Mouse (Mus musculus): ENCODE data around the gene Ccdc15. TPM values are rescaled to one million over a fixed set of nuclear protein-coding genes. Genes with fewer than 3 reads are reported as not detected.

Gene Ccdc15
- polyA plus RNA-seq, 1 experiment from 2014 or later: 1.8 TPM

- TF ChIP-seq CTCF (IDR thresholded peaks at IDR 0.05; ENCODE audit: low read depth): no peak
Observed at GRCm38 (mm10) chr9:37364392-37364791, 16.2 kb upstream of the Ccdc15 start.

GRCm38 (mm10) chr9:37363551-37363950, 15.3 kb upstream of the Ccdc15 start:
- Histone ChIP-seq H3K4me2 (replicated peaks; ENCODE audit: low read depth) (no peak overlapping the region), H3K4me1 (replicated peaks; ENCODE audit: control insufficient read depth, insufficient read depth, low read length) (no peaks in the 10 kb centered on the region), H3K4me3 (ENCODE audit: low read depth, low read length) (no peak overlapping the region), H3K27ac (ENCODE audit: low read depth, low read length) (no peak overlapping the region), H3K9ac (ENCODE audit: low read depth, low read length) (no peak overlapping the region), H3K27me3 (replicated peaks; ENCODE audit: control insufficient read depth, insufficient read depth, low read length) (no peaks in the 10 kb centered on the region), H3K9me3 (ENCODE audit: control insufficient read depth) (no peaks in the 10 kb centered on the region), H3K36me3 (ENCODE audit: control insufficient read depth, insufficient read depth) (no peaks in the 10 kb centered on the region)
- no peak for ATAC-seq
- WGBS: 64% methylated on average over 3 of the region's 3 CpGs
- TF ChIP-seq CTCF (IDR thresholded peaks at IDR 0.05; ENCODE audit: low read depth): no peak

More at GRCm38 (mm10) chr9:37364392-37364791, 16.2 kb upstream of the Ccdc15 start:
- no peak overlapping the region for H3K4me2 ChIP-seq (replicated peaks; ENCODE audit: low read depth)
- H3K27ac ChIP-seq (ENCODE audit: low read depth, low read length): no peak overlapping the region
- no peak for ATAC-seq
- no peaks in the 10 kb centered on the region for H3K36me3 ChIP-seq (ENCODE audit: control insufficient read depth, insufficient read depth)
- H3K9ac ChIP-seq (ENCODE audit: low read depth, low read length): no peak overlapping the region
- no peaks in the 10 kb centered on the region for H3K9me3 ChIP-seq (ENCODE audit: control insufficient read depth)
- H3K27me3 ChIP-seq (replicated peaks; ENCODE audit: control insufficient read depth, insufficient read depth, low read length): no peaks in the 10 kb centered on the region
- H3K4me3 ChIP-seq (ENCODE audit: low read depth, low read length): no peak overlapping the region
- WGBS: 60% methylated on average over 3 of the region's 3 CpGs
- no peaks in the 10 kb centered on the region for H3K4me1 ChIP-seq (replicated peaks; ENCODE audit: control insufficient read depth, insufficient read depth, low read length)

DNA sequence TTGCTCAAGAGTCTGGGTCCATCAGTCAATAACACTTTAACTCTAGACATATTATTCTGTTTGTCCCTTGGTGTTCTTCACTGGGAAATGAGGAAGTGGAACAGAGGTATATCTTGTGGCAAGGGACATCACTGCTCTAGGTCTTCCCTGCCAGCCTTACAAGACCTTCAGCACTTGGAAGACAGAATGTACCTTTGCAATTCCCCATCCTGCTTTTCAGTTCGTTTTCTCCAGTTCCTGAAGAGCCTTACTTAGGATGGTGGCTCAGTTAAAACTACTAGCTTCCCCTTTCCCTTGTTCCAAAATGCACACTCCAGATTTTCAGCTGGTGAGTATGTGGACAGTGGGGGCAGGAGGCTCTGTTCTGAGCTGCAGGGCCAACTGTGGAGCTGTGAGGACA, 14.6 kb upstream of the Ccdc15 start:
- Histone ChIP-seq H3K36me3 (ENCODE audit: control insufficient read depth, insufficient read depth) (no peaks in the 10 kb centered on the region), H3K27me3 (replicated peaks; ENCODE audit: control insufficient read depth, insufficient read depth, low read length) (no peaks in the 10 kb centered on the region), H3K4me1 (replicated peaks; ENCODE audit: control insufficient read depth, insufficient read depth, low read length) (no peaks in the 10 kb centered on the region), H3K9ac (ENCODE audit: low read depth, low read length) (no peak overlapping the region), H3K4me3 (ENCODE audit: low read depth, low read length) (no peak overlapping the region), H3K27ac (ENCODE audit: low read depth, low read length) (no peak overlapping the region), H3K9me3 (ENCODE audit: control insufficient read depth) (no peaks in the 10 kb centered on the region), H3K4me2 (replicated peaks; ENCODE audit: low read depth) (no peak overlapping the region)
- no peak for ATAC-seq
- 53% methylated on average over 1 of the region's 1 CpGs for WGBS
- TF ChIP-seq CTCF (IDR thresholded peaks at IDR 0.05; ENCODE audit: low read depth): no peak

DNA sequence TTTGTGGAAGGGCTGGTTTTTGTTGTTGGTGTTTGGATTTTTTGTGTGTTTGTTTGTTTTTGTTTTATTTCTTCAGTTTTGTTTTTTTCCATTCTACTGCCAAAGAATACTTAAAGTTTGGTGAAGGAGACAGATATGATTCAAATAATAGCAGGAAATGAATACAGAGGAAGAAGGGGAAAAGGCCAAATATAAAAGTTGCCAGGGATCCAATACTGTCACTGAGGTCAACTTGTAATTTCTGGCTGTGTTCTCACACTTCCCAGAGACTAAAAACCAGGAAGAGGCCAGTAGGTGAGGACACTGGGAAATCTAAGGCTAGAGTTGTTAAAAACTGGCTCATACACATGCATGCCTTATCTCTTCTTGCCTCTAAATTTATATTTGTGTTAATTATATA, 13.9 kb upstream of the Ccdc15 start:
- no peaks in the 10 kb centered on the region for H3K36me3 ChIP-seq (ENCODE audit: control insufficient read depth, insufficient read depth)
- no peak for ATAC-seq
- no peaks in the 10 kb centered on the region for H3K27me3 ChIP-seq (replicated peaks; ENCODE audit: control insufficient read depth, insufficient read depth, low read length)
- no peaks in the 10 kb centered on the region for H3K9me3 ChIP-seq (ENCODE audit: control insufficient read depth)
- no peak overlapping the region for H3K27ac ChIP-seq (ENCODE audit: low read depth, low read length)
- H3K4me3 ChIP-seq (ENCODE audit: low read depth, low read length): no peak overlapping the region
- H3K4me2 ChIP-seq (replicated peaks; ENCODE audit: low read depth): no peak overlapping the region
- TF ChIP-seq CTCF (IDR thresholded peaks at IDR 0.05; ENCODE audit: low read depth): no peak
- H3K4me1 ChIP-seq (replicated peaks; ENCODE audit: control insufficient read depth, insufficient read depth, low read length): no peaks in the 10 kb centered on the region
- H3K9ac ChIP-seq (ENCODE audit: low read depth, low read length): no peak overlapping the region

- 50% methylated on average over 6 of the region's 6 CpGs for WGBS
- ATAC-seq: no peak
- Histone ChIP-seq H3K9me3 (ENCODE audit: control insufficient read depth) (no peaks in the 10 kb centered on the region), H3K4me3 (ENCODE audit: low read depth, low read length) (no peak overlapping the region), H3K27me3 (replicated peaks; ENCODE audit: control insufficient read depth, insufficient read depth, low read length) (no peaks in the 10 kb centered on the region), H3K27ac (ENCODE audit: low read depth, low read length) (no peak overlapping the region), H3K9ac (ENCODE audit: low read depth, low read length) (no peak overlapping the region), H3K4me2 (replicated peaks; ENCODE audit: low read depth) (no peak overlapping the region), H3K36me3 (ENCODE audit: control insufficient read depth, insufficient read depth) (no peaks in the 10 kb centered on the region), H3K4me1 (replicated peaks; ENCODE audit: control insufficient read depth, insufficient read depth, low read length) (no peaks in the 10 kb centered on the region)
- TF ChIP-seq CTCF (IDR thresholded peaks at IDR 0.05; ENCODE audit: low read depth): no peak
Observed at GRCm38 (mm10) chr9:37359331-37360220, 11.3 kb upstream of the Ccdc15 start.

GRCm38 (mm10) chr9:37358713-37359330, 10.6 kb upstream of the Ccdc15 start:
- H3K4me1 ChIP-seq (replicated peaks; ENCODE audit: control insufficient read depth, insufficient read depth, low read length): no peaks in the 10 kb centered on the region
- no peak for TF ChIP-seq CTCF (IDR thresholded peaks at IDR 0.05; ENCODE audit: low read depth)
- no peaks in the 10 kb centered on the region for H3K36me3 ChIP-seq (ENCODE audit: control insufficient read depth, insufficient read depth)
- no peaks in the 10 kb centered on the region for H3K9me3 ChIP-seq (ENCODE audit: control insufficient read depth)
- H3K27me3 ChIP-seq (replicated peaks; ENCODE audit: control insufficient read depth, insufficient read depth, low read length): no peaks in the 10 kb centered on the region
- no peak for ATAC-seq
- no peak overlapping the region for H3K27ac ChIP-seq (ENCODE audit: low read depth, low read length)
- no peak overlapping the region for H3K4me2 ChIP-seq (replicated peaks; ENCODE audit: low read depth)
- no peak overlapping the region for H3K4me3 ChIP-seq (ENCODE audit: low read depth, low read length)
- WGBS: 79% methylated on average over 7 of the region's 7 CpGs
- H3K9ac ChIP-seq (ENCODE audit: low read depth, low read length): no peak overlapping the region

All from intestine, postnatal 0 days (tissue).